Mouse (Mus musculus) liver, postnatal 0 days (tissue): Measurements from ENCODE around the gene Gpr176. TPM values are rescaled to one million over a fixed set of nuclear protein-coding genes. Genes with fewer than 3 reads are reported as not detected.

Experiments
- ATAC-seq: fragments of 200-750 bp; cut with Nextera tagmentation; 2 replicates; pipeline ENCODE4 v1.8.0; 2017; ENCODE audit warnings: mild to moderate bottlenecking, moderate library complexity
- DNase-seq: peaks from one replicate; pipeline ENCODE4 v3.0.0-alpha.2; 2016
- H3K27ac ChIP-seq: fragments of 300-500 bp; sonication (generic); 2 replicates; pipeline ENCODE4 v1.5.1; 2014; ENCODE audit warnings: antibody characterized with exemption, moderate library complexity, mild to moderate bottlenecking, low read depth
- H3K27me3 ChIP-seq: fragments of 300-500 bp; sonication (generic); 2 replicates; pipeline ENCODE4 v1.6.1; 2014; ENCODE audit warnings: low read length, control low read depth, mixed read lengths; ENCODE audit not compliant: insufficient read depth
- H3K36me3 ChIP-seq: fragments of 300-500 bp; sonication (generic); replicated peaks from 2 replicates; pipeline ENCODE4 v1.6.1; 2014; ENCODE audit warnings: mild to moderate bottlenecking, control low read depth, low read length, moderate library complexity, mixed read lengths; ENCODE audit not compliant: insufficient read depth
- H3K4me1 ChIP-seq: fragments of 300-500 bp; sonication (generic); 2 replicates; pipeline ENCODE4 v1.6.1; 2014; ENCODE audit warnings: antibody characterized with exemption, mild to moderate bottlenecking, control low read depth; ENCODE audit not compliant: insufficient read depth
- H3K4me2 ChIP-seq: fragments of 300-500 bp; sonication (generic); 2 replicates; pipeline ENCODE4 v1.6.1; 2014; ENCODE audit warnings: low read depth, mild to moderate bottlenecking, low read length, moderate library complexity, mixed read lengths
- H3K4me3 ChIP-seq: fragments of 300-500 bp; sonication (generic); 2 replicates; pipeline ENCODE4 v1.5.1; 2014; ENCODE audit warnings: low read depth, low read length
- H3K9ac ChIP-seq: fragments of 300-500 bp; sonication (generic); replicated peaks from 2 replicates; pipeline ENCODE4 v1.6.1; 2014; ENCODE audit warnings: mild to moderate bottlenecking, moderate library complexity
- H3K9me3 ChIP-seq: fragments of 300-500 bp; sonication (generic); 2 replicates; pipeline ENCODE4 v1.6.1; 2016; ENCODE audit warnings: mild to moderate bottlenecking, control low read depth, low read length, mixed read lengths
- CTCF ChIP-seq: sonication (generic); IDR thresholded peaks from 2 replicates; pipeline ENCODE4 v1.5.1; 2016; ENCODE audit warnings: antibody characterized with exemption, low read depth
- EP300 ChIP-seq: IDR thresholded peaks from 2 replicates; pipeline ENCODE4 v1.6.1; 2016; ENCODE audit warnings: antibody characterized with exemption, low read depth, mild to moderate bottlenecking
- WGBS: fragments of 180-500 bp; shearing (Covaris S2); extraction: QIAGEN DNeasy Blood & Tissue Kit; methylation state at CpG from one replicate; pipeline ENCODE4 v1.1.7; 2014; ENCODE audit not compliant: insufficient replicate concordance; 5-methylcytosine and 5-hydroxymethylcytosine counted together
- polyA plus RNA-seq: library from polyadenylated mRNA; unstranded; fragments of >200 nt; fragmentation: Nextera tagmentation; extraction: Ambion mirVana; gene quantifications from 2 replicates; pipeline ENCODE4 v1.2.1, GENCODE M21; 2015

The Gpr176 gene
- polyA plus RNA-seq, 1 experiment from 2014 or later: 0.05 TPM

DNA sequence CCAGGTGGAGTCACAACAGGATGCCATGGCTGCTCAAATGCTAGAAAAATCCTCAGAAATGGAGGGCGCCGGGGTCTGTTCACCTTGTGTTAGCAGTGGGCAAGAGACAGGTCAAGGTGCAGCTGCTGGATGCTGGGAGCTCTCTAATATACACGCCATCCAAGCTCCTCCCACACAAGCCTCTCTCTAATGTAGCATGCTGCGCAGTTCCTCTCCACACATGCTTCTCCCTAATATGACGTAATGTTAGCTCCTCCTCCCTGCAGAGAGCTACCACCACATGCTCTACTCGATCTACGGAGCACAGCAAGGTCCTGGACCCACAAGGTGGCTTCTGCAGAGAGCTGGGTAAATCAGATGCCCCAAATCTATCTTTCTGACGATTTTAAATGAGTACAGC lies 65.7 kb downstream of the Gpr176 start:
- 22% methylated on average over 8 of the region's 8 CpGs for WGBS
- Histone ChIP-seq H3K4me3 (peak overlapping the region; percentile 1; the same call in 1 of the 2 replicates), H3K4me2 (peak overlapping the region; percentile 61), H3K9ac (0 out of 2 replicates have a peak overlapping the region, but pooled peaks have one; percentile 21), H3K27ac (peak overlapping the region; percentile 74), H3K36me3 (no peaks in the 10 kb centered on the region), H3K4me1 (peaks cover 11% of the 10 kb centered on the region; the same call in 1 of the 2 replicates), H3K9me3 (no peaks in the 10 kb centered on the region), H3K27me3 (no peaks in the 10 kb centered on the region)
- TF ChIP-seq EP300 (no peak), CTCF (no peak)
- ATAC-seq (peak; percentile 79), DNase-seq (peak; percentile 50)

DNA sequence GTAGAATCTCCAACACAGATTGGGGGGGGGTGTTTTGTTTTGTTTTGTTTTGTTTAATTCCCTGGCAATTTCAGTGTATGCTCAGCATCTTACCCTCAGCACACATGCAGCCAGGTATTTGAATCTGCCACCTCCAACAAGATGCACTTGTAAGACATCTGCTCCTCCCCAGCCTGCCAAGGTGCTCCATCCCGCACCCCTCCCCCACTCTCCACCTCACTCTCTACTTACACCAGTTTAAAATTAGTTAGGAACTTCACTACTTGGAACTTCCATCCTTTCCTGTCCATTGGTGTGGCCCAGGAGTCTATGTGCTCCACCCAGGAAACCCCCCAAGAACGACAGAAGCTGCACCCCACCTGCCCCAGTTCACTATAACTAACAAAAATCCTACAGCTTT lies 66.3 kb downstream of the Gpr176 start:
- Histone ChIP-seq H3K36me3 (no peaks in the 10 kb centered on the region), H3K4me1 (peaks cover 11% of the 10 kb centered on the region; the same call in 1 of the 2 replicates), H3K4me2 (peak overlapping the region; percentile 61), H3K9ac (0 out of 2 replicates have a peak overlapping the region, but pooled peaks have one; percentile 21), H3K27me3 (no peaks in the 10 kb centered on the region), H3K9me3 (no peaks in the 10 kb centered on the region), H3K27ac (peak overlapping the region; percentile 74), H3K4me3 (peak overlapping the region; percentile 1; the same call in 1 of the 2 replicates)
- WGBS: 48% methylated on average over 2 of the region's 2 CpGs
- TF ChIP-seq EP300 (no peak), CTCF (no peak)
- ATAC-seq: no peak
- DNase-seq: no peak

DNA sequence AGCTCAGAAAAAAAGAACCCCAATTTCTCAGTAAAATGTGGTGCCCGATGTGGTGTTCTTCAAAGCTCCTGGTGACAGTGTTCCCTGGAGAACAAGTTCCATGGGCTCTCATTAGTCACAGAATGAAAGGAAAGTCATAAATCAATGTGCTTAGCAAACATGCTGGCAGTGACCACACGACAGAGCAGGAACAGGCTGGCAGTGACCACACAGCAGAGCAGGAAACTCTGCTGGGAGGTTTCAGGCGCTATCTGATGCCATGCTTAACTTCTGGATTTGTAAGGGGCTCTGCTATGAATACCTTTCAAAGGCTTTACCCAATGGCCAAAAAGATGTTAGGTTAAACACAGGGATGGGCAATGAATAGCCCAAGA lies 66.7 kb downstream of the Gpr176 start:
- 13% methylated on average over 3 of the region's 3 CpGs for WGBS
- DNase-seq: peak; percentile 22

GRCm38 (mm10) chr2:118305827-118306521 lies 67.2 kb downstream of the Gpr176 start:
- Histone ChIP-seq H3K4me2 (no peak overlapping the region), H3K27ac (peak overlapping the region; percentile 62), H3K9ac (no peak overlapping the region), H3K4me1 (peaks cover 11% of the 10 kb centered on the region; the same call in 1 of the 2 replicates), H3K36me3 (no peaks in the 10 kb centered on the region), H3K4me3 (no peak overlapping the region), H3K27me3 (no peaks in the 10 kb centered on the region), H3K9me3 (no peaks in the 10 kb centered on the region)
- no peak for TF ChIP-seq EP300
- TF ChIP-seq CTCF: no peak
- peak; percentile 33 for DNase-seq
- ATAC-seq: peak; percentile 75
- WGBS: 54% methylated on average over 7 of the region's 7 CpGs

More for the DNA sequence above, 66.7 kb downstream of the Gpr176 start:
- TF ChIP-seq EP300: no peak
- peak; percentile 82 for ATAC-seq
- no peak overlapping the region for H3K9ac ChIP-seq
- H3K9me3 ChIP-seq: no peaks in the 10 kb centered on the region
- peaks cover 11% of the 10 kb centered on the region; the same call in 1 of the 2 replicates for H3K4me1 ChIP-seq
- H3K4me2 ChIP-seq: peak overlapping the region; percentile 61
- H3K4me3 ChIP-seq: no peak overlapping the region
- peak overlapping the region; percentile 62 for H3K27ac ChIP-seq
- no peaks in the 10 kb centered on the region for H3K36me3 ChIP-seq
- no peaks in the 10 kb centered on the region for H3K27me3 ChIP-seq

GRCm38 (mm10) chr2:118303456-118303855 lies 69.8 kb downstream of the Gpr176 start:
- WGBS: 75% methylated on average over 4 of the region's 4 CpGs
- H3K9ac ChIP-seq: no peak overlapping the region

DNA sequence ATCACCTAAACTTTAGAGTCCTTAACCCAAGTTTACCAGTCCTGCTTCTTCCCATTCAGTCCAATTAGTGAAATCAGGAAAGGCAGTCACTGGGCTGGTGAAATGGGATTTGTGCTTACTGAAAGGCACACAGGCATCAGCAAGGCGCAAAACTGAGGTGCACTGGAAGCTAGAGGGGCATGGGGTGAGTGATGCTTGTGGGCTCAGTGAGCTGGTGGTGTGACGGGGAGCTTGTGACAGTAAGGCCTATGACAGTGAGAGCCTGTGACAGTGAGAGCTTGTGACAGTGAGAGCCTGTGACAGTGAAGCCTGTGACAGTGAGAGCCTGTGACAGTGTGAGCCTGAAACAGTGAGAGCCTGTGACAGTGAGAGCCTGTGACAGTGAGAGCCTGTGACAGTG lies 71.6 kb downstream of the Gpr176 start:
- no peak overlapping the region for H3K4me3 ChIP-seq
- ATAC-seq: no peak
- no peak overlapping the region for H3K9ac ChIP-seq
- peaks cover 4% of the 10 kb centered on the region; the same call in 1 of the 2 replicates for H3K4me1 ChIP-seq
- no peak overlapping the region for H3K4me2 ChIP-seq
- 68% methylated on average over 2 of the region's 2 CpGs for WGBS
- no peaks in the 10 kb centered on the region for H3K27me3 ChIP-seq
- TF ChIP-seq CTCF (no peak), EP300 (no peak)
- no peak overlapping the region for H3K27ac ChIP-seq
- no peak for DNase-seq
- no peaks in the 10 kb centered on the region for H3K36me3 ChIP-seq
- no peaks in the 10 kb centered on the region for H3K9me3 ChIP-seq

More at GRCm38 (mm10) chr2:118303456-118303855, 69.8 kb downstream of the Gpr176 start:
- H3K36me3 ChIP-seq: no peaks in the 10 kb centered on the region
- no peak overlapping the region for H3K4me3 ChIP-seq
- no peaks in the 10 kb centered on the region for H3K27me3 ChIP-seq
- no peak overlapping the region for H3K27ac ChIP-seq
- TF ChIP-seq EP300 (no peak), CTCF (no peak)
- H3K4me2 ChIP-seq: no peak overlapping the region
- peaks cover 11% of the 10 kb centered on the region; the same call in 1 of the 2 replicates for H3K4me1 ChIP-seq
- DNase-seq: no peak
- no peak for ATAC-seq
- H3K9me3 ChIP-seq: no peaks in the 10 kb centered on the region
